Mouse (Mus musculus) testis, adult 2 months (tissue): ENCODE results near the gene Rab37.

Source experiments
- CTCF ChIP-seq: fragments of 200-500 bp; IDR thresholded peaks from 2 replicates; pipeline ENCODE4 v1.5.1; 2012; ENCODE audit warnings: low read depth, mild to moderate bottlenecking, inconsistent platforms, low read length, moderate library complexity; ENCODE audit not compliant: control insufficient read depth, insufficient read depth, insufficient replicate concordance
- POLR2A ChIP-seq: fragments of 200-500 bp; IDR thresholded peaks from 2 replicates; pipeline ENCODE4 v1.6.1; 2012; ENCODE audit warnings: low read depth, mild to moderate bottlenecking, inconsistent platforms, low read length, moderate library complexity; ENCODE audit not compliant: control insufficient read depth

DNA sequence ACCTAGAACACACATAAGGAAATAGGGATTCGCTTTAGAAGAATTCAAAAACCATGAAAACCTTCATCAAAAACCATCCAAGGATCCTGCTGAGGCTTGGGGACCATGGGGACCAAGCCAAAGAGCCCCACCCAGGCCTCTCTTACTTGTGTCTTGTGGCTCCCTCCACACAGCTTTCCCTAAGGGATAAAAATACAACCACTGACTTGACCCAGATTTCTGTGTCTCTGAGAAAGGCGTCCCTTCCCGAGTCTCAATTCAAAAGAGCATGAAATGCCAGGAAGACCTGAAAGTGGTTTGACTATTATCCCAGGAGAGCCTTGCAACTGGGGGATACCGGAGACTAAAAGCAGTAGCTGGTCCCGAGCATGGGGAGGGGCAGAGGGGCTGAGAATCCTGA is 18.2 kb upstream of the Rab37 start:
- TF ChIP-seq POLR2A: no peak
- no peak for TF ChIP-seq CTCF
